Mouse (Mus musculus): ENCODE data around the gene Cdnf. TPM values are rescaled to one million over a fixed set of nuclear protein-coding genes. Genes with fewer than 3 reads are reported as not detected.

The Cdnf gene
- polyA plus RNA-seq, 2 experiments, result 0.08 to 0.33 TPM

DNA sequence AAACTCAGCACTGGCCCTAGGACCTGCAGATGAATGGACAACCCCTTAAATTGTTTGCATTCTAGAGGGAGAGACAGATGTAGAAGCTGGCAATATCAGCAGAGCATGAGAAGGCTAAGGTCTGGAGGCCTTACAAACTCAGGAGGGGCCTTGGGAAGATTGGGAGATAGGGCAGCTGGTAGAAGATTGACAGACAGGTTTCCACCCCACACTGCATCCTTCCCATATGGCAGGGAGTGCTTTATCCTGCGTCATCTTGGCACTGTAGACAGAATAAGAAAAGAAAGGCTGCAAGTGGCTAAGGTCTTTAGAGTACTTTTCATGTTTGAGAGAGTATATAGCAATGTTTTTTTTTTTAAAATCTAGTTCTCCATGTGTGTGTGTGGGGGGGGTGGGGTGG is 62.3 kb downstream of the Cdnf start:
- no peak overlapping the region for H3K9ac ChIP-seq (replicated peaks)
- ATAC-seq (ENCODE audit: insufficient read depth), result no peak
- no peaks in the 10 kb centered on the region for H3K27me3 ChIP-seq (ENCODE audit: control insufficient read depth, insufficient read depth, low read length)
- no peak overlapping the region for H3K4me2 ChIP-seq (ENCODE audit: low read depth)
- no peak overlapping the region for H3K27ac ChIP-seq
- no peak for TF ChIP-seq CTCF (IDR thresholded peaks at IDR 0.05; ENCODE audit: low read depth)
- TF ChIP-seq EP300 (IDR thresholded peaks at IDR 0.05; ENCODE audit: low read depth), result no peak
- DNase-seq (ENCODE audit: low read depth in 3 of 3, low spot score in 3 of 3), result no peak
- 67% methylated on average over 1 of the region's 1 CpGs for WGBS (ENCODE audit: insufficient replicate concordance)
- no peaks in the 10 kb centered on the region for H3K9me3 ChIP-seq (ENCODE audit: control insufficient read depth, low read length)
- 0 out of 4 replicates have a peak, but pooled peaks cover 0 to 2% of the 10 kb centered on the region in 2 experiments for H3K4me1 ChIP-seq (replicated peaks; ENCODE audit: control insufficient read depth in 2 of 2, insufficient read depth in 2 of 2, low read length in 1 of 2)
- no peaks in the 10 kb centered on the region for H3K36me3 ChIP-seq (replicated peaks; ENCODE audit: control insufficient read depth, insufficient read depth, low read depth)
- no peak overlapping the region for H3K4me3 ChIP-seq (ENCODE audit: insufficient read depth in 1 of 2, low read depth in 2 of 2, low read length in 2 of 2)

Other genes with a start within 250 kb of the Cdnf start
- 3.3 and 4.9 TPM in 2 replicates for gene Nmt2, start 228.8 kb upstream of the Cdnf start, polyA plus RNA-seq (2012; rRNA removed)
- gene Nmt2, start 228.8 kb upstream of the Cdnf start, polyA plus RNA-seq (2014; fragmentation: Nextera tagmentation; extraction: Ambion mirVana), result 13.5 and 14.1 TPM in 2 replicates
- 6.2 and 9.9 TPM in 2 replicates for gene Rpp38, start 180.4 kb upstream of the Cdnf start, polyA plus RNA-seq (2012; rRNA removed)
- 13.2 and 14.4 TPM in 2 replicates for gene Rpp38, start 180.4 kb upstream of the Cdnf start, polyA plus RNA-seq (2014; fragmentation: Nextera tagmentation; extraction: Ambion mirVana)
- 0.33 and 0.36 TPM in 2 replicates for gene Acbd7, start 176.9 kb upstream of the Cdnf start, polyA plus RNA-seq (2012; rRNA removed)
- 0.48 and 1.0 TPM in 2 replicates for gene Acbd7, start 176.9 kb upstream of the Cdnf start, polyA plus RNA-seq (2014; fragmentation: Nextera tagmentation; extraction: Ambion mirVana)
- not detected in 2 replicates for gene Olah, start 115.8 kb upstream of the Cdnf start, polyA plus RNA-seq (2012; rRNA removed)
- gene Olah, start 115.8 kb upstream of the Cdnf start, polyA plus RNA-seq (2014; fragmentation: Nextera tagmentation; extraction: Ambion mirVana), result not detected in 2 replicates
- not detected in 2 replicates for gene Meig1, start 90.4 kb upstream of the Cdnf start, polyA plus RNA-seq (2012; rRNA removed)
- gene Meig1, start 90.4 kb upstream of the Cdnf start, polyA plus RNA-seq (2014; fragmentation: Nextera tagmentation; extraction: Ambion mirVana), result not detected in 2 replicates
- 3.8 and 4.6 TPM in 2 replicates for gene Dclre1c, start 88.9 kb upstream of the Cdnf start, polyA plus RNA-seq (2012; rRNA removed)
- gene Dclre1c, start 88.9 kb upstream of the Cdnf start, polyA plus RNA-seq (2014; fragmentation: Nextera tagmentation; extraction: Ambion mirVana), result 3.0 and 4.5 TPM in 2 replicates
- gene Suv39h2, start 38.0 kb upstream of the Cdnf start, polyA plus RNA-seq (2012; rRNA removed), result 2.4 and 4.1 TPM in 2 replicates
- 7.4 and 7.8 TPM in 2 replicates for gene Suv39h2, start 38.0 kb upstream of the Cdnf start, polyA plus RNA-seq (2014; fragmentation: Nextera tagmentation; extraction: Ambion mirVana)
- 0.96 and 1.2 TPM in 2 replicates for gene Gm45902, start 240 bp upstream of the Cdnf start, polyA plus RNA-seq (2012; rRNA removed)
- gene Gm45902, start 240 bp upstream of the Cdnf start, polyA plus RNA-seq (2014; fragmentation: Nextera tagmentation; extraction: Ambion mirVana), result 1.5 and 1.9 TPM in 2 replicates
- 32.3 and 50.8 TPM in 2 replicates for gene Hspa14, start 216 bp upstream of the Cdnf start, polyA plus RNA-seq (2012; rRNA removed)
- gene Hspa14, start 216 bp upstream of the Cdnf start, polyA plus RNA-seq (2014; fragmentation: Nextera tagmentation; extraction: Ambion mirVana), result 74.0 and 83.8 TPM in 2 replicates
- 9.8 and 10.3 TPM in 2 replicates for gene Fam107b, start 57.5 kb downstream of the Cdnf start, polyA plus RNA-seq (2012; rRNA removed)
- gene Fam107b, start 57.5 kb downstream of the Cdnf start, polyA plus RNA-seq (2014; fragmentation: Nextera tagmentation; extraction: Ambion mirVana), result 20.8 and 21.4 TPM in 2 replicates

Measured in liver, embryonic 14.5 days (tissue).